ENCODE assay signal across 28 mouse cellular contexts in genomic region chr1:100100516-100100915, GRCm38 (mm10).
A peak's percentile ranks its signal among the peaks of the same experiment; 100 is the strongest.
DNase-seq lines count a peak whose midpoint lies in the region; ATAC-seq and TF ChIP-seq lines count a peak whose summit lies in the region.
"Had no signal": no experiment of that assay in that cellular context is flagged by ENCODE, and none has a peak within 500 bp of the region (broad histone marks: within the 10 kb centered on the region; RNA-seq: fewer than 3 reads in every experiment).

No protein-coding gene starts in this region.

- POLR2A ChIA-PET in Patski (lab: Charles Lee) = no interaction called here

- H3K4me1 ChIP-seq in midbrain, embryonic 10.5 days = no peaks in the 10 kb centered on the region
- H3K4me1 ChIP-seq: embryonic facial prominence, embryonic 12.5 days; embryonic facial prominence, embryonic 15.5 days; forebrain, embryonic 12.5 days; forebrain, embryonic 15.5 days; heart, embryonic 10.5 days; heart, embryonic 13.5 days; hindbrain, embryonic 12.5 days; hindbrain, embryonic 15.5 days; intestine, embryonic 15.5 days had no signal

- CTCF ChIA-PET in Patski (lab: Charles Lee) = no interaction called here

- H3K27me3 ChIP-seq in Patski = no peaks in the 10 kb centered on the region
- no peaks in the 10 kb centered on the region for H3K27me3 ChIP-seq in midbrain, embryonic 10.5 days (ENCODE audit: low read depth, poor library complexity, severe bottlenecking)
- H3K27me3 ChIP-seq: embryonic facial prominence, embryonic 12.5 days; embryonic facial prominence, embryonic 15.5 days; forebrain, embryonic 12.5 days; forebrain, embryonic 15.5 days; heart, embryonic 13.5 days; hindbrain, embryonic 12.5 days; hindbrain, embryonic 15.5 days; intestine, embryonic 15.5 days had no signal

- in situ Hi-C loops in Patski (cut with MboI; ENCODE audit: low pct_unique_long_range_greater_than_20kb) = loop anchor here (10.0 kb wide), 1 partner anchor 114 kb away; no protein-coding TSS in a partner anchor

- H3K27ac ChIP-seq in midbrain, embryonic 10.5 days (replicated peaks) = no peak overlapping the region
- H3K27ac ChIP-seq: embryonic facial prominence, embryonic 12.5 days; embryonic facial prominence, embryonic 15.5 days; forebrain, embryonic 12.5 days; forebrain, embryonic 15.5 days; heart, embryonic 10.5 days; heart, embryonic 13.5 days; hindbrain, embryonic 12.5 days; hindbrain, embryonic 15.5 days; intestine, embryonic 15.5 days had no signal

- peak; percentile 30 for DNase-seq in adrenal gland, adult 2 months
- no peak for DNase-seq in adrenal gland, postnatal 14 days
- DNase-seq in 416B (ENCODE audit: low read depth) = peak; percentile 38
- DNase-seq in Patski (ENCODE audit: low read depth, low spot score) = no peak
- DNase-seq in heart, postnatal 4 days = no peak
- DNase-seq in midbrain, embryonic 10.5 days (ENCODE audit: low spot score) = no peak
- no peak for DNase-seq in layer of hippocampus, postnatal 25 days (ENCODE audit: extremely low spot score in 1 of 2, low spot score in 1 of 2)
- DNase-seq: B cell, adult 2 months; cerebellum, adult 11 months; cerebellum, adult 2 months; cerebellum, adult 9-11 months; cerebellum, postnatal 25 days; gastrocnemius, postnatal 10 days; gastrocnemius, postnatal 36 days; heart, adult 18-20 months; heart, postnatal 14 days; kidney, adult 11 months had no signal

- peak; percentile 17 for ATAC-seq in Patski
- peak; percentile 96 for ATAC-seq in granulocyte monocyte progenitor cell, adult 5-6 weeks (replicated peaks; ENCODE audit: poor library complexity, severe bottlenecking)
- ATAC-seq: CD4-positive, CD25-positive, alpha-beta regulatory T cell, adult 4 months; forebrain, embryonic 15.5 days; intestine, embryonic 15.5 days had no signal

- no peaks in the 10 kb centered on the region for H3K36me3 ChIP-seq in midbrain, embryonic 10.5 days
- H3K36me3 ChIP-seq: embryonic facial prominence, embryonic 12.5 days; embryonic facial prominence, embryonic 15.5 days; forebrain, embryonic 12.5 days; forebrain, embryonic 15.5 days; heart, embryonic 10.5 days; heart, embryonic 13.5 days; hindbrain, embryonic 12.5 days; hindbrain, embryonic 15.5 days; intestine, embryonic 15.5 days had no signal

- no peaks in the 10 kb centered on the region for H3K9me3 ChIP-seq in midbrain, embryonic 10.5 days (replicated peaks)
- H3K9me3 ChIP-seq: embryonic facial prominence, embryonic 12.5 days; embryonic facial prominence, embryonic 15.5 days; forebrain, embryonic 12.5 days; forebrain, embryonic 15.5 days; heart, embryonic 10.5 days; hindbrain, embryonic 12.5 days; hindbrain, embryonic 15.5 days; intestine, embryonic 15.5 days had no signal

- H3K4me3 ChIP-seq in midbrain, embryonic 10.5 days = no peak overlapping the region
- H3K4me3 ChIP-seq: embryonic facial prominence, embryonic 12.5 days; embryonic facial prominence, embryonic 15.5 days; forebrain, embryonic 12.5 days; forebrain, embryonic 15.5 days; heart, embryonic 10.5 days; heart, embryonic 13.5 days; hindbrain, embryonic 12.5 days; hindbrain, embryonic 15.5 days; intestine, embryonic 15.5 days had no signal

- no peak for TF ChIP-seq CTCF in Patski (IDR thresholded peaks at IDR 0.05)

Comparison
In these comparisons a context has a peak if more than half of its experiments do, and no peak if none do; other contexts are left out.
1. DNase-seq: peak in adrenal gland, adult 2 months (single experiment) and 416B (single experiment); none in adrenal gland, postnatal 14 days (single experiment), Patski (single experiment), heart, postnatal 4 days (single experiment), midbrain, embryonic 10.5 days (single experiment) and layer of hippocampus, postnatal 25 days (0 of 2).